Mouse (Mus musculus) thymus, postnatal 25 days (tissue): ENCODE measurements around the gene P4ha2.

Source experiments
- DNase-seq: peaks from one replicate; pipeline ENCODE4 v3.0.0; 2022

Gene P4ha2

GRCm38 (mm10) chr11:54100045-54100691, at the start of gene P4ha2:
Gene P4ha2 (plus strand): TSS chr11:54100095.
- no peak for DNase-seq

GRCm38 (mm10) chr11:54050205-54050604, 49.7 kb upstream of the P4ha2 start:
- DNase-seq = no peak

GRCm38 (mm10) chr11:54051161-54051560, 48.7 kb upstream of the P4ha2 start:
- no peak for DNase-seq

- no peak for DNase-seq
Measured at GRCm38 (mm10) chr11:54052128-54052527, 47.8 kb upstream of the P4ha2 start.

- DNase-seq = no peak
Measured at GRCm38 (mm10) chr11:54053090-54053489, 46.8 kb upstream of the P4ha2 start.

GRCm38 (mm10) chr11:54054257-54054656, 45.6 kb upstream of the P4ha2 start:
- peak; percentile 49 for DNase-seq

GRCm38 (mm10) chr11:54056132-54056531, 43.8 kb upstream of the P4ha2 start:
- no peak for DNase-seq

- DNase-seq = no peak
Measured at GRCm38 (mm10) chr11:54057428-54057827, 42.5 kb upstream of the P4ha2 start.

GRCm38 (mm10) chr11:54058056-54058617, 41.8 kb upstream of the P4ha2 start:
- no peak for DNase-seq

GRCm38 (mm10) chr11:54058643-54059042, 41.3 kb upstream of the P4ha2 start:
- no peak for DNase-seq

GRCm38 (mm10) chr11:54059526-54059925, 40.4 kb upstream of the P4ha2 start:
- no peak for DNase-seq

- DNase-seq = no peak
Measured at GRCm38 (mm10) chr11:54060316-54060715, 39.6 kb upstream of the P4ha2 start.

- DNase-seq = no peak
Measured at GRCm38 (mm10) chr11:54062086-54062752, 37.7 kb upstream of the P4ha2 start.

GRCm38 (mm10) chr11:54062753-54063471, 37.0 kb upstream of the P4ha2 start:
- peak; percentile 60 for DNase-seq

GRCm38 (mm10) chr11:54063472-54063775, 36.5 kb upstream of the P4ha2 start:
- DNase-seq = no peak

- DNase-seq = no peak
Measured at GRCm38 (mm10) chr11:54064412-54064978, 35.4 kb upstream of the P4ha2 start.

GRCm38 (mm10) chr11:54065106-54065914, 34.6 kb upstream of the P4ha2 start:
- DNase-seq = peak; percentile 36

- no peak for DNase-seq
Measured at GRCm38 (mm10) chr11:54065915-54066178, 34.0 kb upstream of the P4ha2 start.

GRCm38 (mm10) chr11:54066400-54066799, 33.5 kb upstream of the P4ha2 start:
- no peak for DNase-seq

- DNase-seq = no peak
Measured at GRCm38 (mm10) chr11:54067318-54067995, 32.4 kb upstream of the P4ha2 start.

GRCm38 (mm10) chr11:54067996-54068519, 31.8 kb upstream of the P4ha2 start:
- no peak for DNase-seq
